Mouse (Mus musculus) urinary bladder, postnatal 10 days (tissue): ENCODE measurements around the gene Zswim8.
"Not testable (repeated sequence)": the region's sequence is repeated elsewhere in the genome, so short reads cannot be mapped to it uniquely, and the experiment has no call there.

Experiments
- DNase-seq: peaks from one replicate; pipeline ENCODE4 v3.0.0; 2022; ENCODE audit warnings: low spot score

Gene Zswim8

DNA sequence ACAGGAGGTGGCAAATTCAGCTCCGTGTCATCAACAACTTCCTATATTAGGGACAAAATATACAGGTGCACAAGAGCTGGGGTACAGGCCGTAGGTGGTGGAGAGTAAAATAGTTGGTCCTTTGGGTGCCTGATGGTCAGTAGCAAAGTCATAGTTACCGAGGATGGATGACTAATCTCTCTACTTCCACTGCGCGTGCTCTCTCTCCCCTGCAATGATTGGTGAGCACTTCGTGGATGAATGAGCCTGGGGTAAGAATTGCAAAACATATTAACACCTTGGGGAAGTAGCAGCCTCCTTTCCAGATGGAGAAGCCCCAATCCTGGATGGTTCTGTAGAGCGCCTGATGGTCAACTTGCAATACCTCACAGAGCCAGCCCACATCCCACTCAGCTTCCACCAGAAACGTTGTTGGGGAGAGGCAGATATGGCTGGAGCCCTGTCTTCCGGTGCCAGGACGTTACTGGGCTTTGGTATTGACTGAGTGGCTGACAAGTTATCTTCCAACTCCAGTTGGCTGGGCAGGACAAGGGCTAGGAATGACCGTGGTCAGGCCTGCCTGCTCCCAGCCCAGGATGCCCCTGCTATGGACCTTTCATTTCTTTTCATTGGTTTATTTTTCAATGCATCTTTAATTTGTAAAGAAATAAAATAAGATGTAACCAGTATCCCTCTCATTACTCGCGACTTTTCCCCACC lies 13.0 kb upstream of the Zswim8 start:
- no peak for DNase-seq

DNA sequence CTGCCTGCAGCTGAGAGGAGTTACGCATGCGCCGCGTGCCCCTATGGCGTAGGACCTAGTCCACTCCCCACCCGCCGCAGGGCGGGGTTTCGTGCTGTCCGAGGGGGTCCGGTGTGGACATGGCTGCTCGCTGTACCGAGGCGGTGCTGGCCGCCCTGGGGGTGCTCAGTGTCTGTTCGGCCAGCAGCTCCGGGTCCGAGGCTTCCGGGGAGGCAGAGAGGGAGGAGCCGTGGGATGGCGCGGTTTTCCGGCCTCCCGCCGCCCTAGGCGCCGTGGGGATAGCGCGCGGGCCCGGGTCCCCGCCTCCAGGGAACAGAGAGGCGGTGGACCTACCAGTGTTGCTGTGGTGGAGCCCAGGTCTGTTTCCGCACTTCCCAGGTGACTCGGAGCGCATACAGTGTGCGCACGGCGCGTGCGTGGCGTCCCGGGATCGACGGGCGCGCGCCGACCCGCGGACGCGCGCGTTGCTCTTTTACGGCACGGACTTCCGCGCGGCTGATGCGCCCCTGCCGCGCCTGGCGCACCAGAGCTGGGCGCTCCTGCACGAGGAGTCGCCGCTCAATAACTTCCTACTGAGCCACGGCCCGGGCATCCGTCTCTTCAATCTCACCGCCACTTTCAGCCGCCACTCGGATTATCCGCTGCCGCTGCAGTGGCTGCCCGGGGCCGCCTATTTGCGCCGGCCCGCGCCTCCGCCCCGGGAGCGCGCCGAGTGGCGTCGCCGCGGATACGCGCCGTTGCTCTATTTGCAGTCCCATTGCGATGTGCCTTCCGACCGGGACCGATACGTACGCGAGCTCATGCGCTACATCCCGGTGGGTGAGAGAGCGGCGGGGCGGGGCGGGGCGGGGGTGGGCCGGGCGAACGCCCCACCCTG lies 12.2 kb upstream of the Zswim8 start, which contains the start of gene Fut11:
TSS of gene Fut11 (plus strand) at position 85 of the 877 bp plus-strand sequence.
- peak; percentile 54 for DNase-seq

DNA sequence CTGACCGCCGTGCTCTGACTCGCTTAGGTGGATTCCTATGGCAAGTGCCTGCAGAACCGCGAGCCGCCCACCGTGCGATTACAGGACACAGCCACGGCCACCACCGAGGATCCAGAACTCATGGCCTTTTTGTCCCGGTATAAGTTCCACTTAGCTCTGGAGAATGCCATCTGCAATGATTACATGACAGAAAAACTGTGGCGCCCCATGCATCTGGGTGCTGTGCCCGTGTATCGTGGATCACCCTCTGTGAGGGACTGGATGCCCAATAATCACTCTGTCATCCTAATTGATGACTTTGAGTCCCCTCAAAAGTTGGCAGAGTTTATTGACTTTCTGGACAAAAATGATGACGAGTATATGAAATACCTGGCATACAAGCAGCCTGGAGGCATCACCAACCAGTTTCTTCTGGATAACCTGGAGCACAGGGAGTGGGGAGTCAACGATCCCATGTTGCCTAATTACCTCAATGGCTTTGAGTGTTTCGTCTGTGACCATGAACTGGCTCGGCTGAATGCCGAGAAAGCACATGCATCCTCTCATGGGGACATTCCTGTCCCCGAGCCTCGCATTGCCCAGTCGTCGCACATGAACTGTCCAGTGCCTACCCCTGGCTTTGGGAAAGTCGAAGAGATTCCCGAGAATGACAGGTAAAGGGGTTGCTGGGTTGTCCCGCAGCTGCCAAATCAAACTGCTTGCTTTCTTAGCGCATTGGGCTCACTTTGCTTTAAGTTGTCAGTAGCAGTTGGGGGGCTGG lies 11.4 kb upstream of the Zswim8 start:
- DNase-seq: no peak

- DNase-seq: no peak
These were observed 10.4 kb upstream of the Zswim8 start for GRCm38 (mm10) chr14:20696986-20697385.

DNA sequence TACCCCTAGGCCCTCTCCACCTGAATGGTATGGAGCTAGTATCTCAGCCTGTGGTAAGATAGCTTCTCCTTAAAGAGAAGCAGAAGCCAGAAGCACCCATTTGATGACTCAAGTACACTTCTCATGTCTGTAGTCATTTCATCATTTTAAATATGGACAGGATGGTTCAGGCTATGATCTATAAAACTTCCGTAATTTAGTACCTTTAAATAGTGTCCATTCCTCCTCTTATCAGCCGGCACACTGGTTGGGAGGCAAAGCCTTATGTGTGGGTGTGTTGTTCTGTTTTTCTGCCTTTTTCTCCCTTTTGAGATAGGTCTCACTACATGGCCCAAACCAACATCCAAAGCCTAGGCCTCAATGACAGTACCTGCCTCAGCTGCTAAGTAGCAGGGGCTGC lies 8.8 kb upstream of the Zswim8 start:
- DNase-seq: no peak

GRCm38 (mm10) chr14:20700362-20700761 lies 7.0 kb upstream of the Zswim8 start:
- DNase-seq: no peak

GRCm38 (mm10) chr14:20701554-20701953 lies 5.8 kb upstream of the Zswim8 start:
- no peak for DNase-seq

GRCm38 (mm10) chr14:20702096-20702740 lies 5.1 kb upstream of the Zswim8 start:
- DNase-seq: no peak

DNA sequence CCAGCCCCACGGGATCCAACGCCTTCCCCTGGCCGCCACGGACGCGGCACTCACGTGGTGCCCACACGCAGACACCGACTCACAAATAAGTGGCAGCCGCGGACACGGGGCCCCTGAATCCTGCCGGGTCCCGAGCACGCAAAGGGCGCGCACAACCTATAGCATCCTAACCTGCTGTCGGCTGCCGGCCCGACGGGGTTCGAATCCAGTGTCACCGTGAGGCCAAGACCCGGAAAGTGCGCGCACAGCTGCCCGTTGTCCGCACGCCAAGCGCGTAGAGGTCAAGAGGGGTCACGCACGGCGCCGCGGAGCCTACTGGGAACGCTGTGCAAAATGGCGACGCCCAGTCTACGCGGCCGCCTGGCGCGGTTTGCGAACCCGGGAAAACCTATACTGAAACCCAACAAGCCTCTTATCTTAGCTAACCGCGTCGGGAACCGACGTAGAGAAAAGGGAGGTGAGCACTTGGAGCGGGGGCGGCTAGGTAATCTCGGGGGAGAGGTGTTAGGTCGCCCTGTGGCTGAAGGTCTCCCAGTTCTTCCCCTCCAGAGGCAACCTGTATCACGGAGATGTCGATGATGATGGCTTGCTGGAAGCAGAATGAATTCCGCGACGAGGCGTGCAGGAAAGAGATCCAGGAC lies 4.5 kb upstream of the Zswim8 start, which contains the start of gene Chchd1:
TSS of gene Chchd1 (plus strand) at position 266 of the 641 bp plus-strand sequence.
- DNase-seq: peak; percentile 65

DNA sequence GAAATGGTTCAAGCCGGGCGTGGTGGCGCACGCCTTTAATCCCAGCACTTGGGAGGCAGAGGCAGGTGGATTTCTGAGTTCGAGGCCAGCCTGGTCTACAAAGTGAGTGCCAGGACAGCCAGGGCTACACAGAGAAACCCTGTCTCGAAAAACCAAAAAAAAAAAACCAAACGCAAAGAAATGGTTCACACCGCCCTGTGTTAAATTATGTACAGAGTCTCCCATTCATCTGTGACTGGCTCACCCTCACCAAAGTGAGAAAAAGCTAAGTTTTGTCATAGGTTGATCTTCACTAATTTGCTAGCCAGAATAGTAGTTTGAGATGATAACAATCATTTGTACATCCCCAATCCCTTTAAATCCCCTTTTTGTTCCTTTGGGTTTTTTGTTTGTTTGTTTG lies 3.9 kb upstream of the Zswim8 start:
- DNase-seq: not testable (repeated sequence)

DNA sequence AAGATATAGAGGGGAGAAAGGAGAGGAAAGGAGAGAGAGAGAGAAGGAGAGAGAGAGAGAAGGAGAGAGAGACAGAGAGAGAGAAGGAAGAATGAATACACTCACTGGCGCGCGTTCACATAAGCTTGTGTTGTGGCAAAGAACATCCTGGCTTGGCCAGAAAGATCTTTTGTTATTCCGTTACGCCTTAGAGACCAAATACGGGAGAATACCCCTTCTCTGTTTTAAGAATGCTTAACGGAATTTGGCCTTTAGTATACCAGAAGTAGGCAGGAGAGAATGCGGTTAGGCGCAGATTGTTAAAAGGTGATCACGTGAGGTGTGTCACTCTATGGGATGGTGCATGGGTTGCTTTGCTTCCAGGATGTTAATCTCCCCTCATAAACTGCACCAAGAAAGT lies 887 bp downstream of the Zswim8 start:
- no peak for DNase-seq

- DNase-seq: no peak
These were observed 6.5 kb downstream of the Zswim8 start for GRCm38 (mm10) chr14:20713832-20714231.

DNA sequence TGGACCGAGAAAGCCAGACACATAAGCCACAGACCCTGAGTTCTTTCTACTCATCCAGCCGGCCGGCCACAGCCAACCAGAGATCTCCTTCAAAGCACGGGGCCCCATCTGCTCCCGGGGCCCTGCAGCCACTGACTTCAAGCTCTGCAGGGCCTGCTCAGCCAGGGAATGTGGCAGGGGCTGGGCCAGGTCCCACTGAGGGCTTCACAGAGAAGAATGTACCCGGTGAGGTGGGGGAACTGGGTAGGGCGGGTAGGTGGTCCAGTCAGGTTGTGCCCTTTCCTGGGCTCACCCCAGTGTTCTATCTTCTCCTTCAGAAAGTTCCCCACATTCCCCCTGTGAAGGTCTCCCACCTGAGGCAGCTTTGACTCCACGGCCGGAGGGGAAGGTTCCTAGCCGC lies 11.1 kb downstream of the Zswim8 start:
- no peak for DNase-seq

GRCm38 (mm10) chr14:20719767-20720166 lies 12.4 kb downstream of the Zswim8 start:
- DNase-seq: no peak

DNA sequence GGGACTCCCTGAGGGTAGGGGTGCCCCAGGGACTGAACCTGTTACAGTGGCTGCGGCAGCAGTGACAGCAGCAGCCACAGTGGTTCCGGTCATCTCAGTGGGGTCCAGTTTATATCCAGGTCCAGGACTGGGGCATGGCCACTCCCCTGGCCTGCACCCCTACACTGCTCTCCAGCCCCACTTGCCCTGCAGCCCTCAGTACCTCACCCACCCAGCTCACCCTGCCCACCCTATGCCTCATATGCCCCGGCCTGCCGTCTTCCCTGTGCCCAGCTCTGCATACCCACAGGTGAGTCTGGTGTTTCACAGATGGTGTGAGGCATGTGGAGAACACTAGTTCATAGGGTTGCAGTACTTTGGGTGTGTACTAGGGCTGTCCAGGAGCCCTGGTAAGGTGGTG lies 14.0 kb downstream of the Zswim8 start:
- DNase-seq: no peak

GRCm38 (mm10) chr14:20723006-20723405 lies 15.7 kb downstream of the Zswim8 start:
- DNase-seq: no peak

- no peak for DNase-seq
These were observed 16.7 kb downstream of the Zswim8 start for GRCm38 (mm10) chr14:20724043-20724442.

- DNase-seq: no peak
These were observed 18.4 kb downstream of the Zswim8 start for GRCm38 (mm10) chr14:20725660-20726339.

DNA sequence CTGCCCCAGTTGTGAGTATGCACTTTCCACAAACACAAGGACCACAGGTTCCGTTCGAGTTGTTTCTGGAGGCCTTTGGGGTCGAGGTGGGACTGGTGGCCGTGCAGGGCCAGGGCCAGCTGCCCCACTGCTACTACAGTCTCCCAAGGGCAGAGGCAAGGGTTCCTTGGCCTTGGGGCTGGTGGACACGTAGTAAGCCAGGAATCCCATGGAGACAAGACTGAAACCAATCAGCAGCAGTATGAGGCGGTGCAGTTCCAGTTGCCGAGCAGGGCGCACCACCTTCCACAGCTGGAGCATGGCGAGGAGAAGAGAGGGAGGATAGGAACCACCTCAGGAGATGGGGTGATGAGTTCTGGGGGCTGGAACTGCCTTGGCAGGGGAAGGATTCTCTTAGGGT lies 22.5 kb downstream of the Zswim8 start:
- DNase-seq: no peak

- no peak for DNase-seq
These were observed 23.7 kb downstream of the Zswim8 start for GRCm38 (mm10) chr14:20730853-20731602.
